Mouse (Mus musculus) forebrain, embryonic 12.5 days (tissue): ENCODE measurements at regions not wholly inside any gene's neighbourhood (a gene's known extent, or its start where the extent isn't known, plus 50 kb on each side); places are given as distances from the start of the nearest gene placed in this dataset.

Experiments used
- ATAC-seq: fragments of 200-750 bp; cut with Nextera tagmentation; 2 replicates; pipeline ENCODE4 v1.8.0; 2017; ENCODE audit warnings: moderate TSS enrichment; ENCODE audit not compliant: low FRiP score
- H3K27ac ChIP-seq: fragments of 300-500 bp; sonication (generic); 2 replicates; pipeline ENCODE4 v1.5.1; 2016; ENCODE audit warnings: mild to moderate bottlenecking
- H3K27me3 ChIP-seq: fragments of 300-500 bp; sonication (generic); 2 replicates; pipeline ENCODE4 v1.6.1; 2016; ENCODE audit warnings: mild to moderate bottlenecking
- H3K36me3 ChIP-seq: fragments of 300-500 bp; sonication (generic); replicated peaks from 2 replicates; pipeline ENCODE4 v1.6.1; 2016; ENCODE audit warnings: mild to moderate bottlenecking
- H3K4me1 ChIP-seq: fragments of 300-500 bp; sonication (generic); 2 replicates; pipeline ENCODE4 v1.6.1; 2016
- H3K4me2 ChIP-seq: fragments of 300-500 bp; sonication (generic); 2 replicates; pipeline ENCODE4 v1.6.1; 2016; ENCODE audit warnings: mild to moderate bottlenecking, moderate library complexity
- H3K4me3 ChIP-seq: fragments of 300-500 bp; sonication (generic); replicated peaks from 2 replicates; pipeline ENCODE4 v1.5.1; 2016; ENCODE audit warnings: mild to moderate bottlenecking
- H3K9ac ChIP-seq: fragments of 300-500 bp; sonication (generic); 2 replicates; pipeline ENCODE4 v1.6.1; 2016; ENCODE audit warnings: mild to moderate bottlenecking
- H3K9me3 ChIP-seq: fragments of 300-500 bp; sonication (generic); 2 replicates; pipeline ENCODE4 v1.6.1; 2016
- WGBS: fragments of 180-500 bp; shearing (Covaris S2); methylation state at CpG from one replicate; pipeline ENCODE4 v1.1.7; 2016; 5-methylcytosine and 5-hydroxymethylcytosine counted together

- Histone ChIP-seq H3K4me3 (no peak overlapping the region), H3K9me3 (no peaks in the 10 kb centered on the region), H3K4me1 (no peaks in the 10 kb centered on the region), H3K27ac (no peak overlapping the region), H3K27me3 (no peaks in the 10 kb centered on the region), H3K4me2 (no peak overlapping the region), H3K36me3 (no peaks in the 10 kb centered on the region), H3K9ac (no peak overlapping the region)
- 75% methylated on average over 6 of the region's 6 CpGs for WGBS
- no peak for ATAC-seq
Measured at GRCm38 (mm10) chr6:147686927-147687326, 211.3 kb downstream of the Ccdc91 start.

DNA sequence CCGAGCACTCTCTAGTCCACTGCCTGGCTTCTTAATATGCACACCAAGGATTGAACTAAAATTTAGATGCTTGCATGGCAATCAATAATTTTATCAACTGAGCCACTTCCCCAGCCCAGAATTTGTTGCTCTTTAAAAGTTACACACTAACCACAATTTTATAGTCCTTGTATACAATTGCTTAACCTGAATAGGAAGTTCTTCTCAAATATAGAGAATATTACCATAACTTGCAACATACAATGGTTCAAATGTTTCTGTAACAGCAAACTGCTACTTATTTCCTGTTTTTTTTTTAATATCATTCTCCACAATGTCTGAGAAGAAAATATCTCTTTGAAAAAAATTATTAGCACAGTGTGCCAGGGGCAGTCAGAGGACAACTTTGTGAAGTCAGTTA lies 222.6 kb downstream of the Ccdc91 start:
- no peak for ATAC-seq
- WGBS = 89% methylated on average over 1 of the region's 1 CpGs
- H3K4me2 ChIP-seq = no peak overlapping the region
- no peaks in the 10 kb centered on the region for H3K36me3 ChIP-seq
- no peaks in the 10 kb centered on the region for H3K4me1 ChIP-seq
- no peaks in the 10 kb centered on the region for H3K9me3 ChIP-seq
- no peak overlapping the region for H3K9ac ChIP-seq
- H3K27me3 ChIP-seq = no peaks in the 10 kb centered on the region
- no peak overlapping the region for H3K4me3 ChIP-seq
- H3K27ac ChIP-seq = no peak overlapping the region

GRCm38 (mm10) chr6:147699449-147699848 lies 223.8 kb downstream of the Ccdc91 start:
- H3K4me1 ChIP-seq = no peaks in the 10 kb centered on the region
- H3K9me3 ChIP-seq = no peaks in the 10 kb centered on the region
- H3K4me3 ChIP-seq = no peak overlapping the region
- H3K36me3 ChIP-seq = no peaks in the 10 kb centered on the region
- H3K27me3 ChIP-seq = no peaks in the 10 kb centered on the region
- no peak overlapping the region for H3K27ac ChIP-seq
- no peak overlapping the region for H3K4me2 ChIP-seq
- H3K9ac ChIP-seq = no peak overlapping the region
- 79% methylated on average over 3 of the region's 3 CpGs for WGBS
- no peak for ATAC-seq

DNA sequence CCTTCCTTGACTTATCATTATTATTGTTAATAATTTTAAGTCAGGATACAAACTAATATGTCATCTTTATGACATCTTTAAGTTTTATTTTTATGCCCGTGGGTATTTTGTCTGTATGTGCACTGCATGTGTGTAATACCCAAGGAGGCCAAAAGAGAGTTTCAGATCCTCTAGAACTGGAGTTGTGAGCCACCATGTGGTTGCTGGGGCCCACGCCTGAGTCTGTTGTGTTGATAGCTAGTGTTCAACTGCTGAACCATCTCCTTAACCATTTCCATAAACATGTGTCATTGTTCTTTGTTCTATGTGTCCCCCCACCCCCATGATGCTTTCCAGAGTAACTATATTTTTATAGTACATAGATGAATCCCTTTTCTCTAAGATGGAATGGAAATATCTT lies 225.0 kb downstream of the Ccdc91 start:
- H3K27ac ChIP-seq = no peak overlapping the region
- no peak overlapping the region for H3K9ac ChIP-seq
- H3K27me3 ChIP-seq = no peaks in the 10 kb centered on the region
- H3K4me3 ChIP-seq = no peak overlapping the region
- 78% methylated on average over 2 of the region's 2 CpGs for WGBS
- H3K4me2 ChIP-seq = no peak overlapping the region
- H3K4me1 ChIP-seq = no peaks in the 10 kb centered on the region
- no peaks in the 10 kb centered on the region for H3K9me3 ChIP-seq
- ATAC-seq = no peak
- no peaks in the 10 kb centered on the region for H3K36me3 ChIP-seq

GRCm38 (mm10) chr6:147701956-147702355 lies 226.3 kb downstream of the Ccdc91 start:
- Histone ChIP-seq H3K4me2 (no peak overlapping the region), H3K4me1 (no peaks in the 10 kb centered on the region), H3K4me3 (no peak overlapping the region), H3K36me3 (no peaks in the 10 kb centered on the region), H3K27ac (no peak overlapping the region), H3K9ac (no peak overlapping the region), H3K9me3 (no peaks in the 10 kb centered on the region), H3K27me3 (no peaks in the 10 kb centered on the region)
- WGBS = 82% methylated on average over 5 of the region's 5 CpGs
- ATAC-seq = no peak

GRCm38 (mm10) chr6:147704297-147704696 lies 228.7 kb downstream of the Ccdc91 start:
- WGBS = 93% methylated on average over 5 of the region's 5 CpGs
- H3K4me2 ChIP-seq = no peak overlapping the region
- no peaks in the 10 kb centered on the region for H3K27me3 ChIP-seq
- ATAC-seq = no peak
- no peaks in the 10 kb centered on the region for H3K36me3 ChIP-seq
- no peak overlapping the region for H3K9ac ChIP-seq
- no peaks in the 10 kb centered on the region for H3K9me3 ChIP-seq
- no peak overlapping the region for H3K27ac ChIP-seq
- H3K4me3 ChIP-seq = no peak overlapping the region
- no peaks in the 10 kb centered on the region for H3K4me1 ChIP-seq

GRCm38 (mm10) chr6:147705936-147706335 lies 230.3 kb downstream of the Ccdc91 start:
- ATAC-seq = no peak
- no peak overlapping the region for H3K9ac ChIP-seq
- H3K4me1 ChIP-seq = no peaks in the 10 kb centered on the region
- 77% methylated on average over 3 of the region's 3 CpGs for WGBS
- H3K4me2 ChIP-seq = no peak overlapping the region
- H3K9me3 ChIP-seq = no peaks in the 10 kb centered on the region
- no peak overlapping the region for H3K27ac ChIP-seq
- no peaks in the 10 kb centered on the region for H3K36me3 ChIP-seq
- no peak overlapping the region for H3K4me3 ChIP-seq
- H3K27me3 ChIP-seq = no peaks in the 10 kb centered on the region

DNA sequence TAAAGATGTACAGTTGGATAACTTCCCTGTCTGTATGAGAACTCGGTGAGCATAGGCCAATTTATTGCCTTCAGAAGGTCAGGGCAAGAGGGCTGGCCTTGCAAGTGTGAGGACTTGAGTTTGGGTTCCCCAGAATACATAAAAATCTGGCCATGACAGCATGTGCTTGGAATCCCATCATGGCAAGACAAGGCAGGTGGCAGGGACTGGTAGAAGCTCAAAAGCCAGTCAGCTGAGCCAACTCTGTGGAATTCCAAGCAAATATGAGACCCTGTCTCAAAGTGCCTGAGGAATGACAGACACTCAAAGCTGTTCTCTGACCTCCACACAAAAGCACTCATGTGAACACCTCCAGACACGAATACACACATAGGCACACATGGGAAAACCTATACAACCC lies 231.1 kb downstream of the Ccdc91 start:
- no peak overlapping the region for H3K4me2 ChIP-seq
- no peak overlapping the region for H3K27ac ChIP-seq
- ATAC-seq = no peak
- no peaks in the 10 kb centered on the region for H3K4me1 ChIP-seq
- no peaks in the 10 kb centered on the region for H3K36me3 ChIP-seq
- no peaks in the 10 kb centered on the region for H3K27me3 ChIP-seq
- no peaks in the 10 kb centered on the region for H3K9me3 ChIP-seq
- 78% methylated on average over 2 of the region's 2 CpGs for WGBS
- no peak overlapping the region for H3K4me3 ChIP-seq
- no peak overlapping the region for H3K9ac ChIP-seq

- Histone ChIP-seq H3K4me1 (peaks cover 12% of the 10 kb centered on the region), H3K9me3 (no peaks in the 10 kb centered on the region), H3K27ac (0 out of 2 replicates have a peak overlapping the region, but pooled peaks have one; percentile 53), H3K4me2 (no peak overlapping the region), H3K27me3 (no peaks in the 10 kb centered on the region), H3K9ac (no peak overlapping the region), H3K4me3 (no peak overlapping the region), H3K36me3 (no peaks in the 10 kb centered on the region)
- WGBS = 41% methylated on average over 8 of the region's 8 CpGs
- ATAC-seq = peak; percentile 69; the same call in 1 of the 2 replicates
Measured at GRCm38 (mm10) chr6:147718052-147718712, 242.6 kb downstream of the Ccdc91 start.

- WGBS = 74% methylated on average over 10 of the region's 10 CpGs
- ATAC-seq = peak; percentile 20; the same call in 1 of the 2 replicates
Measured at GRCm38 (mm10) chr6:147718713-147719490, 243.3 kb downstream of the Ccdc91 start.

GRCm38 (mm10) chr6:147719539-147719938 lies 243.9 kb downstream of the Ccdc91 start:
- Histone ChIP-seq H3K4me3 (no peak overlapping the region), H3K27ac (no peak overlapping the region), H3K27me3 (no peaks in the 10 kb centered on the region), H3K4me1 (peaks cover 12% of the 10 kb centered on the region), H3K9ac (no peak overlapping the region), H3K36me3 (no peaks in the 10 kb centered on the region), H3K9me3 (no peaks in the 10 kb centered on the region), H3K4me2 (no peak overlapping the region)
- no peak for ATAC-seq
- 89% methylated on average over 8 of the region's 8 CpGs for WGBS

More at GRCm38 (mm10) chr6:147718713-147719490, 243.3 kb downstream of the Ccdc91 start:
- Histone ChIP-seq H3K27ac (0 out of 2 replicates have a peak overlapping the region, but pooled peaks have one; percentile 31), H3K4me1 (peaks cover 12% of the 10 kb centered on the region), H3K4me3 (no peak overlapping the region), H3K36me3 (no peaks in the 10 kb centered on the region), H3K9ac (no peak overlapping the region), H3K9me3 (no peaks in the 10 kb centered on the region), H3K4me2 (no peak overlapping the region), H3K27me3 (no peaks in the 10 kb centered on the region)

DNA sequence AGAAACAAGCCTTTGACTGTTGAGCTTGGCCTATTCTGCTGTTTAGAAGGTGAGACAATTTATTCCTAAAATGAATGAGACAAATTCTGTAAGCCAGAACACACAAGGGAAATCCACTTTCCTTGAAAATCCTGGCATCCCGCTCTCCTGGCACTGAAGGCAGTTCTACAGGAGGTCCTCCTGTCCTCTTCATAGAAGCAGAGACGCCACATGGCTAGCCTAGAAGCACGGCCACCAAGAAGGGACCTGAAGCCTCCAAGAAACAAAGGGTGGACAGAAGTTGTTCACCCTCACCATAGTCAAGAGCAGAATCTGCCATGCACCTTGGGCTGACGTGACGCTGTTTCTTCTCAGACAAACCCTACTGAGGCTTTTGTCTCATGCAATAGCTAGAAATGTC lies 247.7 kb downstream of the Ccdc91 start:
- no peaks in the 10 kb centered on the region for H3K27me3 ChIP-seq
- H3K9me3 ChIP-seq = no peaks in the 10 kb centered on the region

DNA sequence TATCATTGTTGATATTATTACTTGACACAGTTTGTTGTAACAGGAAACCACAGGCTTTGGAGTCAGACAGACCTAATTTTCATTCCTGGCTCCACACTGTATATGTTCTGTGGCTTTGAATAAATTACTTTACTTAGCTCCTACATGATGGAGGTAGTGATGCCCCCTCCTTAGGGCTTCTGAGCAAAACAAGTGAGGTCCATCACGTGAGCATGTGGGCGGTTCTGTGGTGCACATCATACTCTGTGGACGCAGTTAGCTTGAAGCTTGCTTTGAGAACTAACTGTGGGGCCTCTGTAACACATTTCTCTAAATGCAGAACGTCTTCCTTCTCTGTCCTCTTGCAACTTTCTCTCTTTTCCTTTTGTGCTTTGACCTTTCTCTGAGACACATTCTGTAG lies 251.4 kb downstream of the Ccdc91 start:
- Histone ChIP-seq H3K36me3 (no peaks in the 10 kb centered on the region), H3K4me1 (no peaks in the 10 kb centered on the region), H3K9ac (no peak overlapping the region), H3K27ac (no peak overlapping the region), H3K27me3 (no peaks in the 10 kb centered on the region), H3K9me3 (no peaks in the 10 kb centered on the region), H3K4me3 (no peak overlapping the region), H3K4me2 (no peak overlapping the region)
- no peak for ATAC-seq
- WGBS = 83% methylated on average over 4 of the region's 4 CpGs

More for the DNA sequence above, 247.7 kb downstream of the Ccdc91 start:
- 96% methylated on average over 5 of the region's 5 CpGs for WGBS
- Histone ChIP-seq H3K27ac (no peak overlapping the region), H3K4me2 (no peak overlapping the region), H3K36me3 (no peaks in the 10 kb centered on the region), H3K4me1 (peaks cover 6% of the 10 kb centered on the region), H3K4me3 (no peak overlapping the region), H3K9ac (no peak overlapping the region)
- ATAC-seq = no peak
